ENCODE assay signal across 14 mouse cellular contexts in the genomic region with DNA sequence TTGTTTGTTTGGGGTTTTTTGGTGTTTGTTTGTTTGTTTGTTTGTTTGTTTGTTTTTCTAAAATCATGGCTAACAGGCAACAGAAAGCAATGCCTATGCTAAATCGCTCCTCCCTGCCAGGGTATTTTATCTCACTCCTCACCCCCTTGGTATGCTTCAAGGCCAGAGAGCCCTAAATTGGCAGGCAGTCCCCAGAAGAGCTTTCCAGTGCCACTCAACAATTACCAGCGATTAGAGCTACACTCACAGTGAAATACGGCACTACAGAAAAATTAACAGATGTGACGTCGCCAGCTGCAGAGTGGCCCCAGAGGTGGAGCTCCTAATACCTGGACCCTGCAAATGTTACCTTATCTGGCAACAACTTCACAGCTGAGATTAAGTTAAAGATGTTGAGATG.
DNase-seq lines count a peak whose midpoint lies in the region; ATAC-seq lines count a peak whose summit lies in the region.
"Had no signal": no experiment of that assay in that cellular context is flagged by ENCODE, and none has a peak within 500 bp of the region (broad histone marks: within the 10 kb centered on the region; RNA-seq: fewer than 3 reads in every experiment).

No protein-coding gene starts in this region.

- no peak for ATAC-seq in megakaryocyte progenitor cell, adult 5-6 weeks (replicated peaks; ENCODE audit: poor library complexity)
- ATAC-seq: CD4-positive, CD25-positive, alpha-beta regulatory T cell, adult 4 months; forebrain, embryonic 16.5 days had no signal

- peak; percentile 58 to 72 for DNase-seq in adrenal gland, adult (ENCODE audit: inconsistent age in 2 of 2, low spot score in 1 of 2)
- DNase-seq in adrenal gland, postnatal 4 days (ENCODE audit: low spot score in 2 of 2): no peak
- DNase-seq in heart, postnatal 10 days: peak; percentile 17 to 37
- no peak for DNase-seq in heart, postnatal 4 days
- DNase-seq in lung, postnatal 10 days: peak; percentile 17
- DNase-seq in embryo, embryonic 10 days (ENCODE audit: low spot score): no peak
- DNase-seq: B cell, adult 2 months; cerebellum, adult 11 months; cerebellum, adult 9-10 months; cerebellum, postnatal 25 days; gastrocnemius, postnatal 10 days had no signal

- intact Hi-C loops in heart, postnatal 10 days (cut with DNase I): no loop called here

Comparison
In these comparisons a context has a peak if more than half of its experiments do, and no peak if none do; other contexts are left out.
1. DNase-seq: peak in adrenal gland, adult (2 of 2), heart, postnatal 10 days (2 of 2) and lung, postnatal 10 days (single experiment); none in adrenal gland, postnatal 4 days (0 of 2), heart, postnatal 4 days (single experiment) and embryo, embryonic 10 days (single experiment).